Mouse (Mus musculus) liver, postnatal 0 days (tissue): ENCODE data around the gene Lrch4.

Source experiments
- CTCF ChIP-seq: sonication (generic); IDR thresholded peaks from 2 replicates; pipeline ENCODE4 v1.5.1; 2016; ENCODE audit warnings: antibody characterized with exemption, low read depth
- EP300 ChIP-seq: IDR thresholded peaks from 2 replicates; pipeline ENCODE4 v1.6.1; 2016; ENCODE audit warnings: antibody characterized with exemption, low read depth, mild to moderate bottlenecking

GRCm38 (mm10) chr5:137671443-137672240, 42.7 kb downstream of the Lrch4 start:
- TF ChIP-seq CTCF = no peak
- TF ChIP-seq EP300 = peak; percentile 70
